Mouse (Mus musculus) MEL (cell line): ENCODE data around the gene Gm3646. TPM values are rescaled to one million over a fixed set of nuclear protein-coding genes. Genes with fewer than 3 reads are reported as not detected.

Experiments
- DNase-seq: peaks from one replicate; pipeline ENCODE4 v3.0.0; 2011; ENCODE audit warnings: low read depth, low spot score
- H3K27ac ChIP-seq: 2 replicates; pipeline ENCODE4 v1.5.1; 2012; ENCODE audit warnings: low read depth, mild to moderate bottlenecking, control low read depth, low read length, moderate library complexity; ENCODE audit not compliant: control insufficient read depth
- H3K27me3 ChIP-seq, 2 experiments: fragments of 150-350 bp in 1 of 2; sonication (generic) in 1 of 2; 2 replicates each; pipeline ENCODE4 v1.6.1; 2012; ENCODE audit warnings: low read length in 2 of 2, mild to moderate bottlenecking in 2 of 2, improper control_type of control experiment in 1 of 2, moderate library complexity in 1 of 2; ENCODE audit not compliant: insufficient read depth in 2 of 2, control insufficient read depth in 1 of 2
- H3K36me3 ChIP-seq, 2 experiments: 2 replicates each; pipeline ENCODE4 v1.6.1; 2012 to 2014; ENCODE audit warnings: low read length in 2 of 2, improper control_type of control experiment in 1 of 2, inconsistent platforms in 1 of 2, mild to moderate bottlenecking in 1 of 2; ENCODE audit not compliant: insufficient read depth in 2 of 2, control insufficient read depth in 1 of 2
- H3K4me1 ChIP-seq, 2 experiments: fragments of 150-350 bp in 1 of 2; sonication (generic) in 1 of 2; 2 replicates each; pipeline ENCODE4 v1.6.1; 2012; ENCODE audit warnings: low read length in 2 of 2, improper control_type of control experiment in 1 of 2, mild to moderate bottlenecking in 1 of 2; ENCODE audit not compliant: insufficient read depth in 2 of 2, control insufficient read depth in 1 of 2
- H3K4me3 ChIP-seq, 2 experiments: fragments of 150-350 bp in 1 of 2; sonication (generic) in 1 of 2; 2 replicates each; pipeline ENCODE4 v1.5.1; 2012; ENCODE audit warnings: low read depth in 2 of 2, low read length in 2 of 2, mild to moderate bottlenecking in 2 of 2, moderate library complexity in 2 of 2, control low read depth in 1 of 2, improper control_type of control experiment in 1 of 2; ENCODE audit not compliant: control insufficient read depth in 1 of 2, insufficient read depth in 1 of 2
- H3K79me2 ChIP-seq: 2 replicates; pipeline ENCODE4 v1.6.1; 2012; ENCODE audit warnings: mild to moderate bottlenecking, low read length, moderate library complexity; ENCODE audit not compliant: control insufficient read depth, poor library complexity, insufficient read depth
- H3K9ac ChIP-seq: 2 replicates; pipeline ENCODE4 v1.6.1; 2012; ENCODE audit warnings: low read depth, mild to moderate bottlenecking, control low read depth, low read length, moderate library complexity; ENCODE audit not compliant: control insufficient read depth, poor library complexity, severe bottlenecking
- H3K9me3 ChIP-seq: fragments of 150-350 bp; sonication (generic); replicated peaks from 2 replicates; pipeline ENCODE4 v1.6.1; 2012; ENCODE audit warnings: mild to moderate bottlenecking, low read length, improper control_type of control experiment, moderate library complexity; ENCODE audit not compliant: insufficient read depth
- BHLHE40 ChIP-seq: IDR thresholded peaks from 2 replicates; pipeline ENCODE4 v1.6.1; 2012; ENCODE audit warnings: low read depth, mild to moderate bottlenecking, inconsistent platforms, low read length, improper control_type of control experiment, borderline replicate concordance
- E2F4 ChIP-seq: IDR thresholded peaks from 2 replicates; pipeline ENCODE4 v1.6.1; 2011; ENCODE audit warnings: low read depth, low read length, improper control_type of control experiment, borderline replicate concordance
- ETS1 ChIP-seq: IDR thresholded peaks from 2 replicates; pipeline ENCODE4 v1.6.1; 2012; ENCODE audit warnings: low read depth, mild to moderate bottlenecking, inconsistent platforms, low read length, improper control_type of control experiment, moderate library complexity
- GABPA ChIP-seq: IDR thresholded peaks from 2 replicates; pipeline ENCODE4 v1.6.1; 2012; ENCODE audit warnings: low read depth, mild to moderate bottlenecking, inconsistent platforms, low read length, improper control_type of control experiment, moderate library complexity
- HCFC1 ChIP-seq: IDR thresholded peaks from 2 replicates; pipeline ENCODE4 v1.6.1; 2012; ENCODE audit warnings: low read depth, mild to moderate bottlenecking, inconsistent platforms, low read length, improper control_type of control experiment, moderate library complexity
- JUND ChIP-seq: IDR thresholded peaks from 2 replicates; pipeline ENCODE4 v1.6.1; 2011; ENCODE audit warnings: low read depth, mild to moderate bottlenecking, improper control_type of control experiment, low read length
- KAT2A ChIP-seq: conservative IDR thresholded peaks from 2 replicates; pipeline ENCODE4 v1.6.1; 2012; ENCODE audit warnings: low read depth, low read length, improper control_type of control experiment, inconsistent platforms
- MAX ChIP-seq: IDR thresholded peaks from 2 replicates; pipeline ENCODE4 v1.6.1; 2011; ENCODE audit warnings: low read length, improper control_type of control experiment
- MAZ ChIP-seq: IDR thresholded peaks from 2 replicates; pipeline ENCODE4 v1.6.1; 2012; ENCODE audit warnings: low read depth, mild to moderate bottlenecking, inconsistent platforms, low read length, improper control_type of control experiment
- NRF1 ChIP-seq: IDR thresholded peaks from 2 replicates; pipeline ENCODE4 v1.6.1; 2014; ENCODE audit warnings: low read depth, mild to moderate bottlenecking, inconsistent platforms, low read length, improper control_type of control experiment, moderate library complexity; ENCODE audit not compliant: poor library complexity, insufficient read depth, severe bottlenecking
- POLR2A ChIP-seq, 2 experiments: IDR thresholded peaks; 2 replicates each; pipeline ENCODE4 v1.6.1; 2011 to 2012; ENCODE audit warnings: low read length in 2 of 2, mild to moderate bottlenecking in 2 of 2, control low read depth in 1 of 2, improper control_type of control experiment in 1 of 2, low read depth in 1 of 2, moderate library complexity in 1 of 2; ENCODE audit not compliant: control insufficient read depth in 1 of 2, insufficient read depth in 1 of 2, poor library complexity in 1 of 2
- POLR2AphosphoS5 ChIP-seq: IDR thresholded peaks from 2 replicates; pipeline ENCODE4 v1.6.1; 2012; ENCODE audit warnings: low read depth, borderline replicate concordance, mild to moderate bottlenecking, inconsistent platforms, low read length, moderate library complexity, mixed read lengths
- SIN3A ChIP-seq: IDR thresholded peaks from 2 replicates; pipeline ENCODE4 v1.6.1; 2012; ENCODE audit warnings: low read length, improper control_type of control experiment, inconsistent platforms
- TAL1 ChIP-seq: IDR thresholded peaks from 2 replicates; pipeline ENCODE4 v1.6.1; 2012; ENCODE audit warnings: mild to moderate bottlenecking, inconsistent platforms, low read length, moderate library complexity, mixed read lengths
- TCF12 ChIP-seq: IDR thresholded peaks from 2 replicates; pipeline ENCODE4 v1.6.1; 2014; ENCODE audit warnings: low read depth, mild to moderate bottlenecking, inconsistent platforms, low read length, improper control_type of control experiment, moderate library complexity
- USF1 ChIP-seq: IDR thresholded peaks from 2 replicates; pipeline ENCODE4 v1.6.1; 2014; ENCODE audit warnings: low read depth, mild to moderate bottlenecking, inconsistent platforms, low read length, improper control_type of control experiment, moderate library complexity
- USF2 ChIP-seq, 2 experiments: IDR thresholded peaks; 2 replicates each; pipeline ENCODE4 v1.6.1; 2011 to 2012; ENCODE audit warnings: improper control_type of control experiment in 2 of 2, low read length in 2 of 2, borderline replicate concordance in 1 of 2, inconsistent platforms in 1 of 2, low read depth in 1 of 2, mild to moderate bottlenecking in 1 of 2; ENCODE audit not compliant: insufficient read depth in 1 of 2
- polyA plus RNA-seq, 2 experiments: library from polyadenylated mRNA; stranded (reverse) in 1 of 2; unstranded in 1 of 2; fragments of >175 nt in 1 of 2; fragments of >200 nt in 1 of 2; gene quantifications; 2 replicates each; pipeline versions ENCODE4 v1.2.1 to v1.2.4; 2012; ENCODE audit warnings: low replicate concordance in 2 of 2, low read depth in 1 of 2; ENCODE audit not compliant: insufficient read length in 2 of 2, insufficient read depth in 1 of 2, missing spikeins in 1 of 2
- total RNA-seq: library from RNA; depleted of rRNA; stranded (reverse); fragments of 300-350 nt; gene quantifications from 2 replicates; pipeline ENCODE4 v1.2.3, GENCODE M21; 2012

The Gm3646 gene
- total and polyA plus RNA-seq, 3 experiments = not detected

DNA sequence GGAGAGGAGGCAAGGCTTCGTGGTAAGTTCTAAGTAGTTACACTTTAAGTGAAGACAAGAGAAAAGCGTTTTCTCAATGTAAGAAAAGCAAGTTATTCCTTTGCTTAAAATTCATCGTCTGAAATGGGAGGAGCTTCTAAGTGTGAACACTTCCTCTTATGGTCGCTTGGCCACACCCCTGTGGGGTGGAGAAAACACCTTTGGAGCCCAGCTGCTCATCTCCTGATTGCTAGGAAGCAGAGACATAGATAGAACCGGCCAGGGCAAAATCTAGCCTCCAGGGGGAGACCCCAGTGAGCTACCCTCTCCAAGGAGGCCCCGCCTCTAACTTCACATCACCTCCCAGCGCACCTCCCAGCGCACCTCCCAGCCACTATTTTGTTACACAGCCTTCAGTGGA is 34.7 kb upstream of the Gm3646 start:
- H3K4me1 ChIP-seq = peaks cover 0 to 6% of the 10 kb centered on the region in 2 experiments; a peak in 2 of 4 replicates
- no peak overlapping the region for H3K4me3 ChIP-seq
- DNase-seq = peak; percentile 7
- no peak overlapping the region for H3K27ac ChIP-seq
- no peak overlapping the region for H3K9ac ChIP-seq
- TF ChIP-seq POLR2AphosphoS5 = no peak
- no peak for TF ChIP-seq NRF1
- TF ChIP-seq USF2 (IDR thresholded peaks at IDR 0.05; ENCODE audit: borderline replicate concordance in 1 of 2, insufficient read depth in 1 of 2, low read depth in 1 of 2, low read length in 2 of 2) = no peak
- H3K79me2 ChIP-seq = no peaks in the 10 kb centered on the region
- H3K9me3 ChIP-seq = no peaks in the 10 kb centered on the region
- no peaks in the 10 kb centered on the region for H3K36me3 ChIP-seq
- no peaks in the 10 kb centered on the region for H3K27me3 ChIP-seq

DNA sequence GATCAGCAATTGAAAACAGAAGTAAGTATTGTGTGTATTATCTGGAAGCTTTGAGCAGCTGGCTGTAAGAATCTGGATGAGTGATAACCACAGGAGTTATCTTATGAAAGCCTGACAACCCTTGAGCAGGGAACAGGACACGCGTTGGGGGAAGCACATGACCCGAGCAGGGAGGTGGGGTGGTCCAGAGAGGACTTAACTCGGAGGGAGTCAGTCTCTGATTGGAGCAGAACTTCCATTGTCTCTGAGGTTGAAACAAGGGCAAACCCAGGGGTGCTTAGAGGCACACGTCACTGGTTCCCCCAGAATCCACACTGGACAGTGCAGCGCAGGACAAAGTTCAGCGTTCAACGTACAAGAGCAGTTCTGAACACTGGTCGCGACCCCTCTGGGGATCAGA is 34.1 kb upstream of the Gm3646 start:
- H3K27me3 ChIP-seq = no peaks in the 10 kb centered on the region
- H3K27ac ChIP-seq = no peak overlapping the region
- H3K9ac ChIP-seq = no peak overlapping the region
- H3K36me3 ChIP-seq = no peaks in the 10 kb centered on the region
- H3K4me3 ChIP-seq = no peak overlapping the region
- peaks cover 0 to 6% of the 10 kb centered on the region in 2 experiments; a peak in 2 of 4 replicates for H3K4me1 ChIP-seq
- TF ChIP-seq ETS1 (0 out of 2 replicates have a peak, but pooled peaks have one; percentile 8), E2F4 (no peak), USF1 (peak; percentile 36; the same call in 1 of the 2 replicates)
- no peaks in the 10 kb centered on the region for H3K9me3 ChIP-seq
- peak; percentile 3 for DNase-seq
- no peaks in the 10 kb centered on the region for H3K79me2 ChIP-seq

DNA sequence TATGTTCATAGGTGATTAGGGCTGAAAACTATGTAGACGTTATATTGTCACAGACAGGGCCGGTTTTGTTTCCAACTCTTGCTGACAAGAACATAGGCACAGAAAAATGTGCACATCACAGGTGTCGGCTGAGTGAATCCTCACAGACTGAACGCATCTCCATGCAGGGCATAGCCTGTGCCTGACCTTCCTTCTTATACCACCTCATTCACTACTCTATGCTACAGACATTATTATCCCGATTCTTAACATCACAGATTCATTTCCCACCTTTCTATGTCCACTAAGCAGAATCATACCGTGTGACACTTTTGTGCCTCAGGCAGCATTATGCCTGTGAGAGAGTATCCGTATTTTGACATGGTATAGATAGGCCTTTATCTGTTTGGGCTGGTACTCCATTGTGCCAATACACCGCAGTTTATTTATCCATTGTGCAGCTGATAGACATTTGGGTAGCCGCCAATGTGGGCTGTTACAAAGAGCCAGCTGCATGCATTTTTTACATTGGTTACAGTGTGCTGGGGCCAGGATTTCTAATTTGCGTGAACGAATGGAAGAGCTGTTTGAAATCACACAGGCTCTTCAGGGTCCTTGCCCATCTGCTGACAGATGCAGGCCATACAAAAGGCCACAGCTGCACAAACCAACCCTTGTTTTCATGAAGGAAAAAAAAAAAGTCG is 33.5 kb upstream of the Gm3646 start:
- Histone ChIP-seq H3K79me2 (no peaks in the 10 kb centered on the region), H3K4me3 (no peak overlapping the region), H3K9ac (no peak overlapping the region), H3K4me1 (peaks cover 0 to 6% of the 10 kb centered on the region in 2 experiments; a peak in 2 of 4 replicates), H3K9me3 (no peaks in the 10 kb centered on the region), H3K36me3 (no peaks in the 10 kb centered on the region), H3K27ac (no peak overlapping the region), H3K27me3 (no peaks in the 10 kb centered on the region)
- DNase-seq = peak; percentile 5
- TF ChIP-seq POLR2A (IDR thresholded peaks at IDR 0.05; ENCODE audit: control insufficient read depth in 1 of 2, insufficient read depth in 1 of 2, low read depth in 1 of 2, low read length in 2 of 2, poor library complexity in 1 of 2) = no peak
- TF ChIP-seq GABPA = no peak
- no peak for TF ChIP-seq TCF12
- no peak for TF ChIP-seq MAZ
- no peak for TF ChIP-seq BHLHE40
- no peak for TF ChIP-seq MAX
- TF ChIP-seq E2F4 = no peak
- TF ChIP-seq ETS1 = no peak
- TF ChIP-seq TAL1 = no peak
- TF ChIP-seq JUND = no peak
- TF ChIP-seq KAT2A = no peak
- no peak for TF ChIP-seq HCFC1
- no peak for TF ChIP-seq SIN3A
